Mouse (Mus musculus): ENCODE measurements around the gene Tmie. TPM values are rescaled to one million over a fixed set of nuclear protein-coding genes. Genes with fewer than 3 reads are reported as not detected.
A peak's percentile ranks its signal among the peaks of the same experiment; 100 is the strongest.
"Not testable (repeated sequence)": the region's sequence is repeated elsewhere in the genome, so short reads cannot be mapped to it uniquely, and the experiment has no call there.

Tmie gene
- total RNA-seq, 2 experiments from 2014 or later = 4.1 to 4.5 TPM

- intact Hi-C loops (cut with DNase I) = no loop called here
- DNase-seq (ENCODE audit: low spot score in 2 of 2) = no peak
Measured at GRCm38 (mm10) chr9:110856920-110857319, 23.0 kb downstream of the Tmie start.

- intact Hi-C loops (cut with DNase I) = no loop called here
- no peak for DNase-seq (ENCODE audit: low spot score in 2 of 2)
Measured at GRCm38 (mm10) chr9:110855903-110856302, 24.0 kb downstream of the Tmie start.

- DNase-seq (ENCODE audit: low spot score in 2 of 2) = no peak
- intact Hi-C loops (cut with DNase I) = no loop called here
Measured at GRCm38 (mm10) chr9:110849162-110849561, 30.8 kb downstream of the Tmie start.

GRCm38 (mm10) chr9:110844206-110844605, 35.7 kb downstream of the Tmie start, which contains the start of gene Prss46:
TSS of gene Prss46 (plus strand) at chr9:110844506.
- DNase-seq (ENCODE audit: low spot score in 2 of 2) = no peak
- intact Hi-C loops (cut with DNase I) = no loop called here

- intact Hi-C loops (cut with DNase I) = no loop called here
- DNase-seq (ENCODE audit: low spot score in 2 of 2) = no peak
Measured at GRCm38 (mm10) chr9:110841438-110841837, 38.5 kb downstream of the Tmie start.

GRCm38 (mm10) chr9:110840905-110841304, 39.0 kb downstream of the Tmie start:
- intact Hi-C loops (cut with DNase I) = no loop called here

GRCm38 (mm10) chr9:110836112-110836511, 43.8 kb downstream of the Tmie start:
- DNase-seq (ENCODE audit: low spot score in 2 of 2) = peak; percentile 29 to 64
- intact Hi-C loops (cut with DNase I) = no loop called here

More at GRCm38 (mm10) chr9:110840905-110841304, 39.0 kb downstream of the Tmie start:
- DNase-seq (ENCODE audit: low spot score in 2 of 2) = no peak

GRCm38 (mm10) chr9:110834961-110835360, 45.0 kb downstream of the Tmie start:
- intact Hi-C loops (cut with DNase I) = no loop called here
- no peak for DNase-seq (ENCODE audit: low spot score in 2 of 2)

- DNase-seq (ENCODE audit: low spot score in 2 of 2) = no peak
- intact Hi-C loops (cut with DNase I) = no loop called here
Measured at GRCm38 (mm10) chr9:110834411-110834810, 45.5 kb downstream of the Tmie start, which contains the start of gene Prss45. TSS of gene Prss45 (plus strand) at chr9:110834588.

- intact Hi-C loops (cut with DNase I) = no loop called here
- DNase-seq (ENCODE audit: low spot score in 2 of 2) = no peak
Measured at GRCm38 (mm10) chr9:110833021-110833420, 46.9 kb downstream of the Tmie start.

GRCm38 (mm10) chr9:110826390-110826789, 53.5 kb downstream of the Tmie start, which contains the start of gene Prss43:
TSS of gene Prss43 (plus strand) at chr9:110826690.
- intact Hi-C loops (cut with DNase I) = no loop called here
- no peak for DNase-seq (ENCODE audit: low spot score in 2 of 2)

GRCm38 (mm10) chr9:110825832-110826231, 54.1 kb downstream of the Tmie start:
- intact Hi-C loops (cut with DNase I) = no loop called here
- DNase-seq (ENCODE audit: low spot score in 2 of 2) = no peak

GRCm38 (mm10) chr9:110825426-110825825, 54.5 kb downstream of the Tmie start:
- DNase-seq (ENCODE audit: low spot score in 2 of 2) = no peak
- intact Hi-C loops (cut with DNase I) = no loop called here

GRCm38 (mm10) chr9:110821436-110821835, 58.5 kb downstream of the Tmie start:
- intact Hi-C loops (cut with DNase I) = no loop called here
- no peak for DNase-seq (ENCODE audit: low spot score in 2 of 2)

- DNase-seq (ENCODE audit: low spot score in 2 of 2); intact Hi-C loops (cut with DNase I): not testable (repeated sequence)
Measured at GRCm38 (mm10) chr9:110820546-110820945, 59.4 kb downstream of the Tmie start.

Small RNAs within 50 kb of the gene (microRNA-seq; reads per million reads assigned to microRNA genes)
- 0 reads per million in 2 experiments for gene Gm24269

Other genes starting within 250 kb of the Tmie start
- gene Nbeal2, start 226.0 kb downstream of the Tmie start, total RNA-seq (2021) = 1 to 10 TPM; 5.9 to 8.9 TPM
- 10 to 100 TPM; 44.8 to 58.6 TPM for gene Ccdc12, start 223.6 kb downstream of the Tmie start, total RNA-seq (2021)
- gene Myl3, start 138.3 kb downstream of the Tmie start, total RNA-seq (2021) = under 1 TPM in 1 of 2 experiments, not detected in 1; 0.53 TPM
- 1 to 10 TPM; 6.4 to 8.3 TPM for gene Pth1r, start 133.0 kb downstream of the Tmie start, total RNA-seq (2021)
- not detected for gene Prss42, start 81.9 kb downstream of the Tmie start, total RNA-seq (2021)
- not detected for gene Prss44, start 66.1 kb downstream of the Tmie start, total RNA-seq (2021)
- gene Prss43, start 53.4 kb downstream of the Tmie start, total RNA-seq (2021) = not detected
- gene Prss45, start 45.5 kb downstream of the Tmie start, total RNA-seq (2021) = under 1 TPM; 0.27 to 0.29 TPM
- gene Prss46, start 35.6 kb downstream of the Tmie start, total RNA-seq (2021) = not detected
- not detected for gene Prss50, start 22.1 kb downstream of the Tmie start, total RNA-seq (2021)
- gene Als2cl, start 243 bp downstream of the Tmie start, total RNA-seq (2021) = 10 to 100 TPM in 1 of 2 experiments, 1 to 10 TPM in 1; 9.6 to 10.0 TPM
- gene Fam240a, start 36.7 kb upstream of the Tmie start, total RNA-seq (2021) = not detected
- under 1 TPM; 0.42 to 0.53 TPM for gene Tdgf1, start 66.0 kb upstream of the Tmie start, total RNA-seq (2021)
- 1 to 10 TPM; 1.9 to 2.0 TPM for gene Lrrc2, start 71.4 kb upstream of the Tmie start, total RNA-seq (2021)
- gene Rtp3, start 110.5 kb upstream of the Tmie start, total RNA-seq (2021) = under 1 TPM in 1 of 2 experiments, not detected in 1; 0.44 TPM
- 1 to 10 TPM in 1 of 2 experiments, not detected in 1; 1.0 TPM for gene Ltf, start 139.2 kb upstream of the Tmie start, total RNA-seq (2021)
- gene Ccrl2, start 177.4 kb upstream of the Tmie start, total RNA-seq (2021) = 1 to 10 TPM in 1 of 2 experiments, under 1 TPM in 1; 0.68 to 1.0 TPM
- gene Lrrfip2, start 237.5 kb upstream of the Tmie start, total RNA-seq (2021) = 10 to 100 TPM; 32.2 to 34.2 TPM

Measured in left cerebral cortex, postnatal 14 days (tissue).